Mouse (Mus musculus) neural tube, embryonic 14.5 days (tissue): ENCODE measurements at regions not wholly inside any gene's neighbourhood (a gene's known extent, or its start where the extent isn't known, plus 50 kb on each side); places are given as distances from the start of the nearest gene placed in this dataset.

ENCODE experiments used
- ATAC-seq: fragments of 200-750 bp; cut with Nextera tagmentation; 2 replicates; pipeline ENCODE4 v1.8.0; 2017; ENCODE audit warnings: low read depth, mild to moderate bottlenecking, moderate TSS enrichment, moderate library complexity
- H3K27ac ChIP-seq: fragments of 300-500 bp; sonication (generic); 2 replicates; pipeline ENCODE4 v1.5.1; 2014; ENCODE audit warnings: low read depth, mild to moderate bottlenecking, control low read depth, low read length, moderate library complexity, mixed read lengths
- H3K27me3 ChIP-seq: fragments of 300-500 bp; sonication (generic); 2 replicates; pipeline ENCODE4 v1.6.1; 2014; ENCODE audit warnings: low read length; ENCODE audit not compliant: control insufficient read depth, insufficient read depth
- H3K36me3 ChIP-seq: fragments of 300-500 bp; sonication (generic); 2 replicates; pipeline ENCODE4 v1.6.1; 2014; ENCODE audit warnings: low read length, mixed read lengths; ENCODE audit not compliant: control insufficient read depth, insufficient read depth
- H3K4me1 ChIP-seq: fragments of 300-500 bp; sonication (generic); 2 replicates; pipeline ENCODE4 v1.6.1; 2014; ENCODE audit warnings: low read length; ENCODE audit not compliant: control insufficient read depth, insufficient read depth
- H3K4me2 ChIP-seq: fragments of 300-500 bp; sonication (generic); 2 replicates; pipeline ENCODE4 v1.6.1; 2014; ENCODE audit warnings: mild to moderate bottlenecking, low read depth, low read length, control low read depth
- H3K4me3 ChIP-seq: fragments of 300-500 bp; sonication (generic); 2 replicates; pipeline ENCODE4 v1.5.1; 2014; ENCODE audit warnings: low read depth, low read length, control low read depth, mixed read lengths
- H3K9ac ChIP-seq: fragments of 300-500 bp; sonication (generic); replicated peaks from 2 replicates; pipeline ENCODE4 v1.6.1; 2014; ENCODE audit warnings: low read depth, mild to moderate bottlenecking, control low read depth, low read length, mixed read lengths
- H3K9me3 ChIP-seq: fragments of 300-500 bp; sonication (generic); 2 replicates; pipeline ENCODE4 v1.6.1; 2016; ENCODE audit warnings: low read length; ENCODE audit not compliant: control insufficient read depth
- WGBS: fragments of 180-500 bp; shearing (Covaris S2); extraction: QIAGEN DNeasy Blood & Tissue Kit; methylation state at CpG from one replicate; pipeline ENCODE4 v1.1.7; 2014; 5-methylcytosine and 5-hydroxymethylcytosine counted together

- WGBS, result 65% methylated on average over 1 of the region's 1 CpGs
- no peak for ATAC-seq
Observed at GRCm38 (mm10) chr10:107216756-107217155, 54.7 kb upstream of the Lin7a start.

GRCm38 (mm10) chr10:107217376-107218235, 53.9 kb upstream of the Lin7a start:
- no peaks in the 10 kb centered on the region for H3K36me3 ChIP-seq
- H3K27me3 ChIP-seq, result no peaks in the 10 kb centered on the region
- H3K4me2 ChIP-seq, result no peak overlapping the region
- H3K9ac ChIP-seq, result no peak overlapping the region
- WGBS, result 90% methylated on average over 2 of the region's 2 CpGs
- H3K4me1 ChIP-seq, result no peaks in the 10 kb centered on the region
- no peaks in the 10 kb centered on the region for H3K9me3 ChIP-seq
- H3K4me3 ChIP-seq, result no peak overlapping the region
- ATAC-seq, result no peak
- no peak overlapping the region for H3K27ac ChIP-seq

More at GRCm38 (mm10) chr10:107216756-107217155, 54.7 kb upstream of the Lin7a start:
- H3K9me3 ChIP-seq, result no peaks in the 10 kb centered on the region
- no peak overlapping the region for H3K4me2 ChIP-seq
- H3K27ac ChIP-seq, result no peak overlapping the region
- no peaks in the 10 kb centered on the region for H3K27me3 ChIP-seq
- H3K4me1 ChIP-seq, result no peaks in the 10 kb centered on the region
- no peaks in the 10 kb centered on the region for H3K36me3 ChIP-seq
- H3K4me3 ChIP-seq, result no peak overlapping the region
- no peak overlapping the region for H3K9ac ChIP-seq

- Histone ChIP-seq H3K27ac (no peak overlapping the region), H3K4me2 (no peak overlapping the region), H3K4me1 (no peaks in the 10 kb centered on the region), H3K4me3 (no peak overlapping the region), H3K27me3 (no peaks in the 10 kb centered on the region), H3K36me3 (no peaks in the 10 kb centered on the region), H3K9me3 (no peaks in the 10 kb centered on the region), H3K9ac (no peak overlapping the region)
- 83% methylated on average over 4 of the region's 4 CpGs for WGBS
- no peak for ATAC-seq
Observed at GRCm38 (mm10) chr10:107218861-107219430, 52.5 kb upstream of the Lin7a start.

- 89% methylated on average over 3 of the region's 3 CpGs for WGBS
- no peak overlapping the region for H3K4me3 ChIP-seq
- H3K9ac ChIP-seq, result no peak overlapping the region
Observed at GRCm38 (mm10) chr10:107219621-107220370, 51.7 kb upstream of the Lin7a start.

GRCm38 (mm10) chr10:107220501-107220900, 51.0 kb upstream of the Lin7a start:
- Histone ChIP-seq H3K36me3 (no peaks in the 10 kb centered on the region), H3K9me3 (no peaks in the 10 kb centered on the region), H3K27me3 (no peaks in the 10 kb centered on the region), H3K9ac (no peak overlapping the region), H3K4me1 (no peaks in the 10 kb centered on the region), H3K4me3 (no peak overlapping the region), H3K27ac (no peak overlapping the region), H3K4me2 (no peak overlapping the region)
- 97% methylated on average over 2 of the region's 2 CpGs for WGBS
- ATAC-seq, result no peak

More at GRCm38 (mm10) chr10:107219621-107220370, 51.7 kb upstream of the Lin7a start:
- no peak overlapping the region for H3K27ac ChIP-seq
- ATAC-seq, result no peak
- no peak overlapping the region for H3K4me2 ChIP-seq
- no peaks in the 10 kb centered on the region for H3K4me1 ChIP-seq
- H3K9me3 ChIP-seq, result no peaks in the 10 kb centered on the region
- no peaks in the 10 kb centered on the region for H3K36me3 ChIP-seq
- H3K27me3 ChIP-seq, result no peaks in the 10 kb centered on the region

GRCm38 (mm10) chr10:107221151-107221650, 50.3 kb upstream of the Lin7a start:
- H3K36me3 ChIP-seq, result no peaks in the 10 kb centered on the region
- no peak overlapping the region for H3K9ac ChIP-seq
- H3K4me1 ChIP-seq, result no peaks in the 10 kb centered on the region
- H3K4me2 ChIP-seq, result no peak overlapping the region
- no peak overlapping the region for H3K4me3 ChIP-seq
- no peaks in the 10 kb centered on the region for H3K27me3 ChIP-seq
- ATAC-seq, result no peak
- 37% methylated on average over 2 of the region's 2 CpGs for WGBS
- H3K9me3 ChIP-seq, result no peaks in the 10 kb centered on the region
- H3K27ac ChIP-seq, result no peak overlapping the region
